Mouse (Mus musculus): ENCODE data around the gene Mamstr. TPM values are rescaled to one million over a fixed set of nuclear protein-coding genes. Genes with fewer than 3 reads are reported as not detected.

Gene Mamstr
- polyA plus RNA-seq, 1 experiment = 0.48 TPM

DNA sequence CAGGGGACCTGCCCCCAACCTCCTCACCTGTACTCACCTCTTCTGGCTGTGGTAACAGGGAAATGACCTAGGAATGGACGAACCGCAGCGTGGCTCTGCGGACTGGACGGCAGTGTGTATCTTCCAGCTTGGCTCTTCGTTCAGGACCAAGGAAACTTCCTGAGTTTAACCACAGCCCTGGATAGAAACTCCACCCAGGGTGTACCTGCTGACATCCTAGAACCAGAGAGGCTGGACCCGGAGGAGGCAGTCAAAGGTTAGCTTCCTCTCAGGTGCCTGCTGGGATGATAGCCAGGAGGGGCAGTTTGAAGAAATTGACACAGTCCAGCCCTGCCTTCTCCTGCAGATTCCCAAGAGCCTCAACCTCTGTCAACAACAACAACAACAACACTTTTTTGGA, 26.4 kb downstream of the Mamstr start, which contains the start of gene Fut2:
TSS of gene Fut2 (minus strand) at position 234 of the 400 bp plus-strand sequence.
- no peaks in the 10 kb centered on the region for H3K79me3 ChIP-seq (ENCODE audit: low read depth)
- no peaks in the 10 kb centered on the region for H3K79me2 ChIP-seq (ENCODE audit: control insufficient read depth, insufficient read depth)
- H3K4me3 ChIP-seq (ENCODE audit: insufficient read depth, poor library complexity, severe bottlenecking) = no peak within 1 kb of the TSS
- H3K36me3 ChIP-seq (ENCODE audit: control insufficient read depth, insufficient read depth) = no peaks in the 10 kb centered on the region
- TF ChIP-seq CTCF (IDR thresholded peaks at IDR 0.05; ENCODE audit: control insufficient read depth, insufficient read depth, insufficient read length) = no peak
- no peak for TF ChIP-seq MYOG (IDR thresholded peaks at IDR 0.05; ENCODE audit: control insufficient read depth, extremely low read depth, insufficient read length)
- TF ChIP-seq CEBPB (IDR thresholded peaks at IDR 0.05; ENCODE audit: low read depth) = no peak
- no peak for TF ChIP-seq USF1 (IDR thresholded peaks at IDR 0.05; ENCODE audit: low read depth)
- TF ChIP-seq MAX (IDR thresholded peaks at IDR 0.05) = no peak
- TF ChIP-seq MYOD1 (IDR thresholded peaks at IDR 0.05; ENCODE audit: control insufficient read depth, insufficient read length, low read depth) = no peak
- TF ChIP-seq FOSL1 (IDR thresholded peaks at IDR 0.05; ENCODE audit: insufficient read depth, low read length, poor library complexity, severe bottlenecking) = no peak
- no peaks in the 10 kb centered on the region for H3K27me3 ChIP-seq (ENCODE audit: control insufficient read depth, insufficient read depth, insufficient read length)
- no peak within 1 kb of the TSS for H3ac ChIP-seq (ENCODE audit: control insufficient read depth, insufficient read length, low read depth)

GRCm38 (mm10) chr7:45667761-45668160, 28.0 kb downstream of the Mamstr start:
- no peak for TF ChIP-seq CTCF (IDR thresholded peaks at IDR 0.05; ENCODE audit: control insufficient read depth, insufficient read depth, insufficient read length)
- TF ChIP-seq MYOG (IDR thresholded peaks at IDR 0.05; ENCODE audit: control insufficient read depth, extremely low read depth, insufficient read length) = no peak
- TF ChIP-seq CEBPB (IDR thresholded peaks at IDR 0.05; ENCODE audit: low read depth) = no peak
- no peak for TF ChIP-seq USF1 (IDR thresholded peaks at IDR 0.05; ENCODE audit: low read depth)
- TF ChIP-seq MYOD1 (IDR thresholded peaks at IDR 0.05; ENCODE audit: control insufficient read depth, insufficient read length, low read depth) = no peak
- TF ChIP-seq FOSL1 (IDR thresholded peaks at IDR 0.05; ENCODE audit: insufficient read depth, low read length, poor library complexity, severe bottlenecking) = no peak
- TF ChIP-seq MAX (IDR thresholded peaks at IDR 0.05) = no peak
- no peaks in the 10 kb centered on the region for H3K36me3 ChIP-seq (ENCODE audit: control insufficient read depth, insufficient read depth)

GRCm38 (mm10) chr7:45668921-45669320, 29.1 kb downstream of the Mamstr start:
- Histone ChIP-seq H3K27me3 (ENCODE audit: control insufficient read depth, insufficient read depth, insufficient read length) (no peaks in the 10 kb centered on the region), H3K36me3 (ENCODE audit: control insufficient read depth, insufficient read depth) (no peaks in the 10 kb centered on the region), H3ac (ENCODE audit: control insufficient read depth, insufficient read length, low read depth) (no peak overlapping the region), H3K79me3 (ENCODE audit: low read depth) (no peaks in the 10 kb centered on the region), H3K79me2 (ENCODE audit: control insufficient read depth, insufficient read depth) (no peaks in the 10 kb centered on the region), H3K4me3 (ENCODE audit: insufficient read depth, poor library complexity, severe bottlenecking) (no peak overlapping the region)
- TF ChIP-seq CEBPB (IDR thresholded peaks at IDR 0.05; ENCODE audit: low read depth) (no peak), FOSL1 (IDR thresholded peaks at IDR 0.05; ENCODE audit: insufficient read depth, low read length, poor library complexity, severe bottlenecking) (no peak), CTCF (IDR thresholded peaks at IDR 0.05; ENCODE audit: control insufficient read depth, insufficient read depth, insufficient read length) (no peak), USF1 (IDR thresholded peaks at IDR 0.05; ENCODE audit: low read depth) (no peak), MYOD1 (IDR thresholded peaks at IDR 0.05; ENCODE audit: control insufficient read depth, insufficient read length, low read depth) (no peak), MYOG (IDR thresholded peaks at IDR 0.05; ENCODE audit: control insufficient read depth, extremely low read depth, insufficient read length) (no peak)

More at GRCm38 (mm10) chr7:45667761-45668160, 28.0 kb downstream of the Mamstr start:
- Histone ChIP-seq H3K79me2 (ENCODE audit: control insufficient read depth, insufficient read depth) (no peaks in the 10 kb centered on the region), H3K79me3 (ENCODE audit: low read depth) (no peaks in the 10 kb centered on the region), H3K27me3 (ENCODE audit: control insufficient read depth, insufficient read depth, insufficient read length) (no peaks in the 10 kb centered on the region), H3K4me3 (ENCODE audit: insufficient read depth, poor library complexity, severe bottlenecking) (no peak overlapping the region), H3ac (ENCODE audit: control insufficient read depth, insufficient read length, low read depth) (no peak overlapping the region)

- no peak overlapping the region for H3K4me3 ChIP-seq (ENCODE audit: insufficient read depth, poor library complexity, severe bottlenecking)
- no peak overlapping the region for H3ac ChIP-seq (ENCODE audit: control insufficient read depth, insufficient read length, low read depth)
- H3K36me3 ChIP-seq (ENCODE audit: control insufficient read depth, insufficient read depth) = no peaks in the 10 kb centered on the region
- no peaks in the 10 kb centered on the region for H3K27me3 ChIP-seq (ENCODE audit: control insufficient read depth, insufficient read depth, insufficient read length)
- TF ChIP-seq MYOD1 (IDR thresholded peaks at IDR 0.05; ENCODE audit: control insufficient read depth, insufficient read length, low read depth) (no peak), CEBPB (IDR thresholded peaks at IDR 0.05; ENCODE audit: low read depth) (no peak), USF1 (IDR thresholded peaks at IDR 0.05; ENCODE audit: low read depth) (no peak), MAX (IDR thresholded peaks at IDR 0.05) (no peak), CTCF (IDR thresholded peaks at IDR 0.05; ENCODE audit: control insufficient read depth, insufficient read depth, insufficient read length) (no peak), FOSL1 (IDR thresholded peaks at IDR 0.05; ENCODE audit: insufficient read depth, low read length, poor library complexity, severe bottlenecking) (no peak), MYOG (IDR thresholded peaks at IDR 0.05; ENCODE audit: control insufficient read depth, extremely low read depth, insufficient read length) (no peak)
- no peaks in the 10 kb centered on the region for H3K79me2 ChIP-seq (ENCODE audit: control insufficient read depth, insufficient read depth)
- no peaks in the 10 kb centered on the region for H3K79me3 ChIP-seq (ENCODE audit: low read depth)
These were observed 38.0 kb downstream of the Mamstr start for GRCm38 (mm10) chr7:45677627-45678295.

- H3K79me3 ChIP-seq (ENCODE audit: low read depth) = no peaks in the 10 kb centered on the region
- no peak for TF ChIP-seq MYOG (IDR thresholded peaks at IDR 0.05; ENCODE audit: control insufficient read depth, extremely low read depth, insufficient read length)
- no peaks in the 10 kb centered on the region for H3K27me3 ChIP-seq (ENCODE audit: control insufficient read depth, insufficient read depth, insufficient read length)
- no peaks in the 10 kb centered on the region for H3K36me3 ChIP-seq (ENCODE audit: control insufficient read depth, insufficient read depth)
- H3ac ChIP-seq (ENCODE audit: control insufficient read depth, insufficient read length, low read depth) = no peak overlapping the region
- no peaks in the 10 kb centered on the region for H3K79me2 ChIP-seq (ENCODE audit: control insufficient read depth, insufficient read depth)
- H3K4me3 ChIP-seq (ENCODE audit: insufficient read depth, poor library complexity, severe bottlenecking) = no peak overlapping the region
These were observed 38.7 kb downstream of the Mamstr start for GRCm38 (mm10) chr7:45678513-45678912.
